Mouse (Mus musculus): Measurements from ENCODE around the gene Wfdc3.

Wfdc3 gene

GRCm38 (mm10) chr2:164745843-164746479 lies at the start of gene Wfdc3, which contains the start of gene Dnttip1:
TSS of gene Wfdc3 (minus strand) at chr2:164745931.
TSS of gene Dnttip1 (plus strand) at chr2:164745983.
- DNase-seq: peak; percentile 94

- peak; percentile 93 for DNase-seq
Observed at GRCm38 (mm10) chr2:164794293-164794692, 48.6 kb upstream of the Wfdc3 start.

GRCm38 (mm10) chr2:164793772-164794171 lies 48.0 kb upstream of the Wfdc3 start:
- DNase-seq: no peak

- DNase-seq: peak; percentile 72
Observed at GRCm38 (mm10) chr2:164793236-164793635, 47.5 kb upstream of the Wfdc3 start.

GRCm38 (mm10) chr2:164792400-164793190 lies 46.9 kb upstream of the Wfdc3 start:
- DNase-seq: no peak

GRCm38 (mm10) chr2:164791841-164792261 lies 46.1 kb upstream of the Wfdc3 start:
- DNase-seq: no peak

- DNase-seq: peak; percentile 48
Observed at GRCm38 (mm10) chr2:164790451-164790850, 44.7 kb upstream of the Wfdc3 start.

- no peak for DNase-seq
Observed at GRCm38 (mm10) chr2:164788411-164788810, 42.7 kb upstream of the Wfdc3 start.

GRCm38 (mm10) chr2:164787779-164788178 lies 42.0 kb upstream of the Wfdc3 start:
- no peak for DNase-seq

GRCm38 (mm10) chr2:164787032-164787431 lies 41.3 kb upstream of the Wfdc3 start:
- DNase-seq: no peak

GRCm38 (mm10) chr2:164786388-164786885 lies 40.7 kb upstream of the Wfdc3 start:
- no peak for DNase-seq

- DNase-seq: peak; percentile 96
Observed at GRCm38 (mm10) chr2:164785481-164786387, 40.0 kb upstream of the Wfdc3 start, which contains the start of gene Snx21. TSS of gene Snx21 (plus strand) at chr2:164785823.

GRCm38 (mm10) chr2:164784869-164785420 lies 39.2 kb upstream of the Wfdc3 start:
- DNase-seq: no peak

GRCm38 (mm10) chr2:164783926-164784581 lies 38.3 kb upstream of the Wfdc3 start:
- DNase-seq: no peak

GRCm38 (mm10) chr2:164781876-164782275 lies 36.1 kb upstream of the Wfdc3 start:
- no peak for DNase-seq

GRCm38 (mm10) chr2:164779481-164780086 lies 33.9 kb upstream of the Wfdc3 start, which contains the start of gene Tnnc2:
TSS of gene Tnnc2 (minus strand) at chr2:164779967.
- DNase-seq: no peak

GRCm38 (mm10) chr2:164778809-164779208 lies 33.1 kb upstream of the Wfdc3 start:
- DNase-seq: no peak

GRCm38 (mm10) chr2:164778015-164778287 lies 32.2 kb upstream of the Wfdc3 start:
- no peak for DNase-seq

GRCm38 (mm10) chr2:164777246-164778014 lies 31.7 kb upstream of the Wfdc3 start:
- DNase-seq: no peak

- no peak for DNase-seq
Observed at GRCm38 (mm10) chr2:164776801-164777200, 31.1 kb upstream of the Wfdc3 start.

- DNase-seq: no peak
Observed at GRCm38 (mm10) chr2:164776130-164776529, 30.4 kb upstream of the Wfdc3 start.
